Mouse (Mus musculus) skeletal muscle tissue, postnatal 0 days (tissue): Measurements from ENCODE around the gene Med22. TPM values are rescaled to one million over a fixed set of nuclear protein-coding genes. Genes with fewer than 3 reads are reported as not detected.

Experiments
- polyA plus RNA-seq: library from polyadenylated mRNA; unstranded; fragments of >200 nt; fragmentation: Nextera tagmentation; extraction: Ambion mirVana; gene quantifications from 2 replicates; pipeline ENCODE4 v1.2.1, GENCODE M21; 2015

The Med22 gene
- polyA plus RNA-seq, result 27.8 and 30.7 TPM in 2 replicates

DNA sequence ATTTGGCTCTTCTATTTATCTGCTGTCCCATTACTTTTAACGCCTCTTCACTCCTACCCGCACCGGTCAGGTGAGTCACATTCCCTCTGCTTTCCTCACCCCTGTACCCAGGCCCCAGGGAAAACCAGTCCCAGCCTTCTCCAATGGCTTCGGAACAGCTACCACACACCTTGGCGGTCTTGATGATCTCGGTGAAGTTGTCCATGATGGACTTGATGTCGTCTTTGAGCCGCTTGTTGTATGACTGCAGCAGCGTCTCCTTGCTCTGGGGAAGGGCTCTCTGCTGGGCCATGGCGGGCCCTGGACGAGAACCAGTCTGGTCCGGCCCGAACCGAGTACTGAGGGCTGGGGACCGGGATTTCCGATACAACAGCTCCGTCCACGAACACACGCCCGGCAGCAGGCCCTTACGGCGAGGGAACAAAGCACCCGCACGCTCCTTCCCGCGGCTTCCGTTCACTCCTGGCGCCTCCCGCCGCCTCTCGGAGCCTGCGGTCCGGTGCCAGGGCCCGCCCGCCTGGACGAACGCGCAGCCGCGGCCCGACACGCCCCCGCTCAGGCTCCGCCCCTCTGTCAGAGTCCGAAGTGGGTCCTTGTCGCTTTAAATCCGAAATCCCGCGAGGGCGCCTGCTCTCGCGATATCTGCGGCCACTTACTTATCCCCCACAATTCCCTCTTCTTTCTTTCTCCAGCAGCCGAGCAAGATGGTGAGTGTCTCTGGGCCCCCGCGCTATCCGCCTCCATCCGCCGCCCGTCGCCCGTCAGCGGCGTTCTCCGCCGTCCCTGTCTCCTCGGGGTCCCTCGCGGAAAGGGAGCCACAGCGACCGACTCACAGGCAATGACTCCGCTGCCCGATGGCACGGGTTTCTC, at the start of gene Med22, which contains the start of gene Rpl7a:
TSS of gene Med22 (minus strand) at position 554 of the 870 bp plus-strand sequence.
TSS of gene Rpl7a (plus strand) at position 641 of the 870 bp plus-strand sequence.

DNA sequence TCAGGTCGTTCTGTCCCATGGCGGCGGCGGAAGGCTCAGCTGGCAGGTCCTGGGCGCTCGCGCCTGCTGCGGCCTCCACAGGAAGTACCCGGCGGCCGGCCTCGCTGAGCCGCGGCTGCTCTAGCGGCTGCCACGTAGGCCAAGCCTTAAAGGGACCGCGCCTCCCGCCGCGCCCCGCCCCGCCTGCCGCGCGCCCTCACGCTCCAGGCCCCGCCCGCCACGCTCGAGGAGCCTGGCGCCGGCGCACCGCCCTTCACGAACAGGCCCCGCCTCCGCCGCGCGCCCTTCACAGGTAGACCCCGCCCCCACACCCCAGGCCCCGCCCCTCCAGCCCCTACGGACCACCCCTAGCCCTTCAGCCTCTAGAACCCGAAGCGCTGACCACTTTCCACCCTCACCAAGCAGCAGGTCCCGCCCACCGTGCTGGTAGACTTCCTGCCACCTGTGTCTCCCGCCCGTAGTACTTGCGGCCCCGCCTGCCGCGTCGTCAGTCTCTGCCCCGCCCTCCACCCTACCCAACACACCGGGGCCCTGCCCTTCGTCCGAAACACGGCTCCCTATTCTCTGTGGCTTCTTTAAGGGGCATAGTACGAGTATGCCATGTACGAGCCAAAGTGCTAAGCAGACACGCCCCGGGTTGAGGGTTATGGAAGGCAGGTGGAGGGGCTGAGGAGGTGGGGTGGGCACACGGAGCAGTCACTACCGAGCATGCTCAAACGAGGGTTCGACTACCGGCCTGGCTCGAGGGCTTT, 23.0 kb upstream of the Med22 start, which contains the start of the genes Surf4 and Stkld1:
TSS of gene Surf4 (minus strand) at position 625 of the 752 bp plus-strand sequence.
TSS of gene Stkld1 (plus strand) at position 744 of the 752 bp plus-strand sequence.

DNA sequence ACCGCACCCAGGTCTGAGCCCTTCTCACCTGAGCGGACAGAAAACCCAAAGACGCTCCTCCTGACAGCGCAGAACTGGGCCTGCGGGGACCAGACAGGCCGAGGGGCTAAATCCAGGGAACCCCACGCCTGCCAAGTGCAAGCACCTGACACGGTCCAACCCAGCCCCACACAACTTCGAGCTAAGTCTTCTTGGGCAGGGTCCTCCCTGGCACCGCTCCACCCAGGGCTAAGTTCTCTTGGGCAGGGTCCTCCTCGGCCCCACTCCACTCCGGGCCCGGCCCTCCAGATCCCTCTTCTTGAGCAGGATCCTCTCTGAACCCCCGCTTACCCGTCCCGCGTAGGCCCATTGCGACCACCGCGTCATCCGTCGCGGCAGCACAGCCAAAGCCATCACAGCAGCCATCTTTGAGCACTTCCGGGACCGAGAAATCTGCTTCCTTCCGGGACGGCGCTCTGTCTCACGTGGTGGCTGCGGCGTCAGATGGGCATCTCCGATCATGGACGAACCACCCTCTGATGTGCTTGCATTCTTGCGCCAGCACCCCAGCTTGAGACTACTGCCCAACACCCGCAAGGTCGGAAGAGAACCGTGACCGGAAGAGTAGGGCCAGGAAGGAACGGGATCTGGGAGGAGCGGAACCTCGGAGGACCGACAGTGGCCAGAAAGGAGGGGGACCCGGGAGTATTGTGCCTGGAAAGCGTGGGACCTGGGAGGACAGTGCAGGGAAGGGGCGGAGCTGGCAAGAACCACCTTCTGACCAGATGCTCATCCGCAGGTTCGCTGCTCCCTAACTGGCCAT, 5.7 kb upstream of the Med22 start, which contains the start of the genes Surf2 and Surf1:
TSS of gene Surf2 (plus strand) at position 441 of the 802 bp plus-strand sequence.
TSS of gene Surf1 (minus strand) at position 604 of the 802 bp plus-strand sequence.

DNA sequence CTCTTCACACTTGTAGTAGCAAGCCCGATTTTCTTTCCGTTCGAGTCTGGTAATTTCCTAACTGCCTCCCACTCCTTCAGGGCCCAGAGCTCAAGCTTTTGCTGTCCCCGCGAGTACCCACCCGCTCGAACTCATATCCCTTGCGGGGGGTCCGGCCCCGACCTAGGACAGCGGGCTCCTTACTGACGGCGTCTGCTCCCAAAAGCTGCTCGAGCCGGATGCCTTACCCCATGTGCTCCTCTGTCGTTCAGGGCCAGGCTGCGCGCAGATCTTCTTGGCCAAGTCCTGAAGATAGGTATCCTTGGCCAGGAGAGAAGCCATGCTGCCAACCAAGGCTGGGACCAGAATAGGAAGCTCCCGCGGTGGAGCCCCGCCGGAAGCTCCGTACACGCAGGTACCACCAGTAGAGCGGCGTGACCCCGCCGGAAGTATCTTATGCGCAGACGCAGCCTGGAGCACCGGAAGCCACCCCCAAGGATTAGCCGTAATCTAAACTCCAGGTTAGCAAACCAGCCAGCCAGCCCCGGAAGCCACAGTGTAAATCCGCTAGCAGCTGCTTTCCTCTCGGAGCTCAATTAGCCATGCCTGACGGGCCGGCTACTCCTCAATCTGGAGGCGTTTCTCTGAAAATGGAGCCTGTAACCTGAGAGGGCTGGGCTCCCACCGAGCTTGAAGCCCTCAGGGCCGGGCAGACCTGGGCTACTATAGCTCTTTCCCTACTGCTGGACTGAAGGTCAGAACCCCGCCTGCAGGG, 7.8 kb downstream of the Med22 start, which contains the start of gene Surf6:
TSS of gene Surf6 (minus strand) at position 413 of the 754 bp plus-strand sequence.

DNA sequence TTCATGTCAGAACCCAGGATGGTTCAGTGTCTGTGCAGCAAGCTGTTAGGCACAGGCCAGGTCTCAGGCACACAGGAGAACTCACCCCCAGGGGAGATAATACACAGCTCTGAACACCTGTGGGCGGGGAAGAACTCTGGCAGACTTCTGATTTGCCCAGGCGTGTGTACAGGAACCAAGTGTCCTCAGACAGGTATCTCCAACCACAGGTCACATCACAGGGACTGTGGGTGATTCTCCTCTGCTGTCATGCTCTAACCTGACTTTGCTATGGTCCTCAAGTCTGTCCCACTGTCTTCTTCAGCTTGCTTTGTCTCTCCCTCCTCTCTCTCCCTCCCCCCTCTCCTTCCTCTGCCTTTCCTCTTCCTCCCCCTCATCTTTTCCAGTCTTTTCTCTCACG, 45.6 kb downstream of the Med22 start, which contains the start of gene Abo:
TSS of gene Abo (minus strand) at position 101 of the 400 bp plus-strand sequence.

Other genes with a start within 250 kb of the Med22 start
- gene Lcn4, start 239.4 kb downstream of the Med22 start, polyA plus RNA-seq, result not detected in 2 replicates
- gene Abo, start 45.7 kb downstream of the Med22 start, polyA plus RNA-seq, result not detected in 2 replicates
- gene Surf6, start 7.8 kb downstream of the Med22 start, polyA plus RNA-seq, result 8.4 and 8.8 TPM in 2 replicates
- 346 and 348 TPM in 2 replicates for gene Rpl7a, start 87 bp upstream of the Med22 start, polyA plus RNA-seq
- gene Surf2, start 5.7 kb upstream of the Med22 start, polyA plus RNA-seq, result 22.1 and 24.5 TPM in 2 replicates
- 39.8 and 44.5 TPM in 2 replicates for gene Surf1, start 5.9 kb upstream of the Med22 start, polyA plus RNA-seq
- 113 and 137 TPM in 2 replicates for gene Surf4, start 23.3 kb upstream of the Med22 start, polyA plus RNA-seq
- 0.09 TPM in 1 of 2 replicates, not detected in the other for gene Stkld1, start 23.4 kb upstream of the Med22 start, polyA plus RNA-seq
- gene Rexo4, start 53.7 kb upstream of the Med22 start, polyA plus RNA-seq, result 16.3 and 18.7 TPM in 2 replicates
- gene Adamts13, start 62.7 kb upstream of the Med22 start, polyA plus RNA-seq, result 0.12 TPM in 1 of 2 replicates, not detected in the other
- gene Cacfd1, start 99.2 kb upstream of the Med22 start, polyA plus RNA-seq, result 27.7 and 32.4 TPM in 2 replicates
- 0.54 and 0.56 TPM in 2 replicates for gene Slc2a6, start 117.3 kb upstream of the Med22 start, polyA plus RNA-seq
- gene Mymk, start 161.5 kb upstream of the Med22 start, polyA plus RNA-seq, result 166 and 171 TPM in 2 replicates
- gene Adamtsl2, start 168.7 kb upstream of the Med22 start, polyA plus RNA-seq, result 2.2 and 2.6 TPM in 2 replicates
- 0.15 and 0.18 TPM in 2 replicates for gene Fam163b, start 231.8 kb upstream of the Med22 start, polyA plus RNA-seq